Mouse (Mus musculus): ENCODE results near the gene Nkiras1. TPM values are rescaled to one million over a fixed set of nuclear protein-coding genes. Genes with fewer than 3 reads are reported as not detected.

Nkiras1 gene
- 11.3 to 17.6 TPM (median 12.9 TPM) in 4 replicates for total RNA-seq (2023; ENCODE audit: inconsistent age)

GRCm38 (mm10) chr14:18270529-18271441 is at the start of gene Nkiras1, which contains the start of gene Rpl15:
TSS of gene Nkiras1 (plus strand) at chr14:18271136.
TSS of gene Rpl15 (minus strand) at chr14:18271391.

GRCm38 (mm10) chr14:18238750-18239731 is 31.9 kb upstream of the Nkiras1 start, which contains the start of gene Nr1d2:
TSS of gene Nr1d2 (minus strand) at chr14:18239127.

GRCm38 (mm10) chr14:18331693-18332131 is 60.8 kb downstream of the Nkiras1 start, which contains the start of gene Ube2e1:
TSS of gene Ube2e1 (minus strand) at chr14:18331859.

Other genes with a start within 250 kb of the Nkiras1 start
- gene Nr1d2, start 32.0 kb upstream of the Nkiras1 start, total RNA-seq (2023; ENCODE audit: inconsistent age) = 73.2 to 80.7 TPM (median 77.3 TPM) in 4 replicates
- 1,171 to 1,297 TPM (median 1,284 TPM) in 4 replicates for gene Rpl15, start 255 bp downstream of the Nkiras1 start, total RNA-seq (2023; ENCODE audit: inconsistent age)
- 73.2 to 80.8 TPM (median 79.1 TPM) in 4 replicates for gene Ube2e1, start 60.7 kb downstream of the Nkiras1 start, total RNA-seq (2023; ENCODE audit: inconsistent age)

Data from B cell, adult (primary cell).